Mouse (Mus musculus) ES-E14 (cell line): ENCODE data around the gene Amhr2.

Source experiments
- CHD2 ChIP-seq: IDR thresholded peaks from 2 replicates; pipeline ENCODE4 v1.6.1; 2014; ENCODE audit warnings: mild to moderate bottlenecking, low read depth, low read length, inconsistent platforms
- HCFC1 ChIP-seq: IDR thresholded peaks from 2 replicates; pipeline ENCODE4 v1.6.1; 2012; ENCODE audit warnings: low read length, inconsistent platforms, borderline replicate concordance; ENCODE audit not compliant: insufficient read depth

- TF ChIP-seq CHD2, result no peak
- no peak for TF ChIP-seq HCFC1
These were observed 42.5 kb downstream of the Amhr2 start for GRCm38 (mm10) chr15:102487664-102488063.
